In genomic region chr11:99149898-99150757, GRCm38 (mm10) we compare ENCODE assay signal across 8 mouse cellular contexts. TPM values are rescaled to one million over a fixed set of nuclear protein-coding genes. Genes with fewer than 3 reads are reported as not detected.
A peak's percentile ranks its signal among the peaks of the same experiment; 100 is the strongest.
DNase-seq lines count a peak whose midpoint lies in the region; ATAC-seq and TF ChIP-seq lines count a peak whose summit lies in the region.

No protein-coding gene starts in this region.

- no peaks in the 10 kb centered on the region for H3K79me2 ChIP-seq in MEL (ENCODE audit: control insufficient read depth, insufficient read depth, low read length, poor library complexity)

- H3K4me2 ChIP-seq in forebrain, embryonic 13.5 days, result no peak overlapping the region
- no peak overlapping the region for H3K4me2 ChIP-seq in lung, embryonic 15.5 days

- peaks cover 10% of the 10 kb centered on the region in 2 experiments; a peak in 2 of 4 replicates for H3K27me3 ChIP-seq in MEL (ENCODE audit: control insufficient read depth in 1 of 2, insufficient read depth in 2 of 2, low read length in 2 of 2)
- no peaks in the 10 kb centered on the region for H3K27me3 ChIP-seq in forebrain, embryonic 13.5 days
- peaks cover 5% of the 10 kb centered on the region; the same call in 1 of the 2 replicates for H3K27me3 ChIP-seq in lung, embryonic 15.5 days

- TF ChIP-seq EP300 in MEL (IDR thresholded peaks at IDR 0.05; ENCODE audit: low read depth in 1 of 2, low read length in 2 of 2), result no peak

- no peak overlapping the region for H3K9ac ChIP-seq in MEL (ENCODE audit: control insufficient read depth, low read depth, low read length, poor library complexity, severe bottlenecking)
- no peak overlapping the region for H3K9ac ChIP-seq in forebrain, embryonic 13.5 days
- no peak overlapping the region for H3K9ac ChIP-seq in lung, embryonic 15.5 days

- ATAC-seq in forebrain, embryonic 13.5 days, result peak; percentile 66; the same call in 1 of the 2 replicates
- ATAC-seq in lung, embryonic 15.5 days (ENCODE audit: borderline replicate concordance, extremely low read depth, low FRiP score, low TSS enrichment), result peak; percentile 27

- H3K4me3 ChIP-seq in MEL (ENCODE audit: control insufficient read depth in 1 of 2, insufficient read depth in 1 of 2, low read depth in 2 of 2, low read length in 2 of 2), result no peak overlapping the region
- no peak overlapping the region for H3K4me3 ChIP-seq in forebrain, embryonic 13.5 days
- H3K4me3 ChIP-seq in lung, embryonic 15.5 days, result no peak overlapping the region

- H3K4me1 ChIP-seq in MEL (ENCODE audit: control insufficient read depth in 1 of 2, insufficient read depth in 2 of 2, low read length in 2 of 2), result no peaks in the 10 kb centered on the region; a peak in 1 of 4 replicates
- H3K4me1 ChIP-seq in forebrain, embryonic 13.5 days, result peaks cover 29% of the 10 kb centered on the region
- peaks cover 40% of the 10 kb centered on the region for H3K4me1 ChIP-seq in lung, embryonic 15.5 days

- no peaks in the 10 kb centered on the region for H3K9me3 ChIP-seq in MEL (replicated peaks; ENCODE audit: insufficient read depth, low read length)
- H3K9me3 ChIP-seq in forebrain, embryonic 13.5 days (replicated peaks), result no peaks in the 10 kb centered on the region
- no peaks in the 10 kb centered on the region for H3K9me3 ChIP-seq in lung, embryonic 15.5 days

- 50% methylated on average over 19 of the region's 19 CpGs for WGBS in forebrain, embryonic 13.5 days
- WGBS in lung, embryonic 15.5 days, result 46% methylated on average over 19 of the region's 19 CpGs

- TF ChIP-seq CTCF in MEL (IDR thresholded peaks at IDR 0.05 in 2 of 3, conservative IDR thresholded peaks at IDR 0.05 in 1 of 3; ENCODE audit: control insufficient read depth in 1 of 3, insufficient read depth in 1 of 3, low read depth in 2 of 3, low read length in 3 of 3, poor library complexity in 1 of 3, severe bottlenecking in 1 of 3), result peak; percentile 96 to 98 (median 96)

- DNase-seq in MEL (ENCODE audit: low read depth, low spot score), result peak; percentile 86
- peak; percentile 69 for DNase-seq in c-Kit-positive CD71-negative TER-119-negative erythroid progenitor cells, embryonic 14.5 days (ENCODE audit: low read depth)
- peak; percentile 82 to 85 for DNase-seq in heart, postnatal 36 days
- DNase-seq in layer of hippocampus, adult 11-12 months (ENCODE audit: low spot score), result peak; percentile 78
- peak; percentile 88 for DNase-seq in retina, embryonic 14.5 days (ENCODE audit: low spot score)
- peak; percentile 85 to 87 for DNase-seq in thymus, postnatal 36 days

- no peaks in the 10 kb centered on the region for H3K36me3 ChIP-seq in MEL (ENCODE audit: control insufficient read depth in 1 of 2, insufficient read depth in 2 of 2, low read length in 2 of 2)
- no peaks in the 10 kb centered on the region for H3K36me3 ChIP-seq in forebrain, embryonic 13.5 days (ENCODE audit: poor library complexity, severe bottlenecking)
- no peaks in the 10 kb centered on the region for H3K36me3 ChIP-seq in lung, embryonic 15.5 days

- peak; percentile 97 for TF ChIP-seq RAD21 in MEL (IDR thresholded peaks at IDR 0.05; ENCODE audit: low read depth, low read length)

- TF ChIP-seq POLR2A in MEL (IDR thresholded peaks at IDR 0.05; ENCODE audit: control insufficient read depth in 1 of 2, insufficient read depth in 1 of 2, low read depth in 1 of 2, low read length in 2 of 2, poor library complexity in 1 of 2), result no peak

- intact Hi-C loops in heart, postnatal 36 days (cut with DNase I), result loop anchor here (1.0 to 5.0 kb wide), 7 partner anchors 23 to 293 kb away; partner anchors contain the start of gene Gjd3

- no peak overlapping the region for H3K27ac ChIP-seq in MEL (ENCODE audit: control insufficient read depth, low read depth, low read length)
- H3K27ac ChIP-seq in forebrain, embryonic 13.5 days, result no peak overlapping the region
- H3K27ac ChIP-seq in lung, embryonic 15.5 days, result peak overlapping the region; percentile 25; the same call in 1 of the 2 replicates

TF ChIP-seq in MEL, 35 proteins besides CTCF, POLR2A, EP300 and RAD21:
- TF ChIP-seq SIN3A (IDR thresholded peaks at IDR 0.05; ENCODE audit: low read length) (no peak), ZNF384 (IDR thresholded peaks at IDR 0.05; ENCODE audit: low read depth, low read length) (no peak), ZMIZ1 (IDR thresholded peaks at IDR 0.05; ENCODE audit: low read depth, low read length) (no peak), CHD2 (IDR thresholded peaks at IDR 0.05; ENCODE audit: low read length) (no peak), POLR2AphosphoS2 (IDR thresholded peaks at IDR 0.05; ENCODE audit: low read length) (no peak), ELF1 (IDR thresholded peaks at IDR 0.05; ENCODE audit: low read depth, low read length) (no peak), USF1 (IDR thresholded peaks at IDR 0.05; ENCODE audit: low read depth, low read length) (peak; percentile 55; the same call in 1 of the 2 replicates), CHD1 (IDR thresholded peaks at IDR 0.05; ENCODE audit: low read depth, low read length) (no peak), MAZ (IDR thresholded peaks at IDR 0.05; ENCODE audit: low read depth, low read length) (no peak), KAT2A (conservative IDR thresholded peaks at IDR 0.05; ENCODE audit: low read depth, low read length) (no peak), E2F4 (IDR thresholded peaks at IDR 0.05; ENCODE audit: borderline replicate concordance, low read depth, low read length) (no peak), MAX (IDR thresholded peaks at IDR 0.05; ENCODE audit: low read length) (0 out of 2 replicates have a peak, but pooled peaks have one; percentile 34), POLR2AphosphoS5 (IDR thresholded peaks at IDR 0.05; ENCODE audit: borderline replicate concordance, low read depth, low read length) (no peak), MXI1 (IDR thresholded peaks at IDR 0.05; ENCODE audit: low read depth, low read length) (no peak), GABPA (IDR thresholded peaks at IDR 0.05; ENCODE audit: low read depth, low read length) (no peak), MAFK (IDR thresholded peaks at IDR 0.05; ENCODE audit: borderline replicate concordance, low read depth, low read length) (no peak), UBTF (IDR thresholded peaks at IDR 0.05; ENCODE audit: borderline replicate concordance, insufficient read depth, low read depth, low read length) (no peak), USF2 (IDR thresholded peaks at IDR 0.05; ENCODE audit: borderline replicate concordance in 1 of 2, insufficient read depth in 1 of 2, low read depth in 1 of 2, low read length in 2 of 2) (no peak), TCF12 (IDR thresholded peaks at IDR 0.05; ENCODE audit: low read depth, low read length) (no peak), NRF1 (IDR thresholded peaks at IDR 0.05; ENCODE audit: insufficient read depth, low read depth, low read length, poor library complexity, severe bottlenecking) (no peak), JUND (IDR thresholded peaks at IDR 0.05; ENCODE audit: low read depth, low read length) (no peak), ZC3H11A (IDR thresholded peaks at IDR 0.05; ENCODE audit: low read depth, low read length) (peak; percentile 90), ZKSCAN1 (IDR thresholded peaks at IDR 0.05; ENCODE audit: low read depth, low read length) (no peak), SMC3 (IDR thresholded peaks at IDR 0.05; ENCODE audit: low read depth, low read length) (peak; percentile 93), TAL1 (IDR thresholded peaks at IDR 0.05; ENCODE audit: low read length) (no peak), HCFC1 (IDR thresholded peaks at IDR 0.05; ENCODE audit: low read depth, low read length) (no peak), GATA1 (IDR thresholded peaks at IDR 0.05; ENCODE audit: low read depth, low read length) (no peak), BHLHE40 (IDR thresholded peaks at IDR 0.05; ENCODE audit: borderline replicate concordance, low read depth, low read length) (no peak), RCOR1 (IDR thresholded peaks at IDR 0.05; ENCODE audit: low read depth, low read length) (no peak)

RNA-seq across cellular contexts. Expression of gene Ccr7, which starts 4.7 kb away (rescaled TPM):
- 0.04 TPM in 1 of 2 replicates, not detected in the other for total RNA-seq in MEL (2012; rRNA removed)
- under 1 TPM in 1 of 2 experiments, not detected in 1; 0.06 TPM for polyA plus RNA-seq in MEL (2012; ENCODE audit: insufficient read depth in 1 of 2, insufficient read length in 2 of 2, low read depth in 1 of 2, low replicate concordance in 2 of 2, missing spikeins in 1 of 2)
- polyA plus RNA-seq in forebrain, embryonic 13.5 days (2015; fragmentation: Nextera tagmentation; extraction: Ambion mirVana), result 0.14 TPM in 1 of 2 replicates, not detected in the other
- total RNA-seq in heart, postnatal 36 days (2021), result under 1 TPM; 0.38 to 0.58 TPM
- 0.13 and 0.29 TPM in 2 replicates for polyA plus RNA-seq in lung, embryonic 15.5 days (2015; fragmentation: Nextera tagmentation; extraction: Ambion mirVana)
